Mouse (Mus musculus): ENCODE results near the gene Wasf2.

DNA sequence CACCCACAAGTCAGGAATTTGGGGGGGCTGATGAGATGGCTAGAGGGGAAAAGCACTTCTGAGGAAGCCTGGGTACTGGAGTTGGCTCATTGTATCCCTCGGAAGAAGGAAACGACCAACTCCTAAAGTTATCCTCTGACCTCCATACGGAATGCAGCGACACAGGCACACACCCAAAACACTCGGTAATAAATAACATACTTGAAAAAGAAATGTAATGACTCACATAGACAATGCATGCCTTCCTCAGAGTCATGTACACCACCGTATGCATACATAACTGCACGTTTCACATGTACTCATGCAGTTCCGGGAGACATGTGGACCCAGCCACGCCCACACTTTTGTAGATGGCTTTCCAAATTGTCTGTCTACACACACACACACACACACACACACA lies 41.0 kb upstream of the Wasf2 start:
- TF ChIP-seq GATA1 (IDR thresholded peaks at IDR 0.05; ENCODE audit: low read length) (no peak), TAL1 (IDR thresholded peaks at IDR 0.05; ENCODE audit: low read length) (no peak)

All from erythroblast, embryonic 14.5 days (primary cell).